Mouse (Mus musculus): Measurements from ENCODE around the gene Prg4. TPM values are rescaled to one million over a fixed set of nuclear protein-coding genes. Genes with fewer than 3 reads are reported as not detected.
A peak's percentile ranks its signal among the peaks of the same experiment; 100 is the strongest.

Gene Prg4
- 1.6 and 2.2 TPM in 2 replicates for polyA plus RNA-seq (2015; fragmentation: Nextera tagmentation; extraction: Ambion mirVana)

DNA sequence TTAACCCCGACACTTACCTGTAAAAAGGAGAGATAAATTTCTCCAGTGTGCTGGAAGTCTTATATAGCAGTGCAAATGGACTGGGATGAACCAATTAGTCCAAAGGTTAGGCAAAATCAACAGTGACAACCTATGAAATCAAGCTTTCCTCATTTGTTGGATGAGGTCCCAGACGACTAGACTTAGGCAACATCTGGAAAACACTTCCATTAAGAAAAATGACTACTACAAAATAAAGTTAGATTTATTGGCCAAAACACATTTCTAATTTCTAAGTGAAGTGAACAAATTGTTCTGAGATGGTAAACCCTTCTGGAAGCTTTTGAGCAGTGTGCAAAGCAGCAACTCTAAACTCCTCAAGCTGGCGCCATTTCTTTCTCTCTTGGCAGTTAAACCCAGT, at the start of gene Prg4:
TSS of gene Prg4 (minus strand) at position 34 of the 400 bp plus-strand sequence.
- 56% methylated on average over 3 of the region's 3 CpGs for WGBS
- Histone ChIP-seq H3K27ac (no peak within 1 kb of the TSS), H3K4me3 (no peak within 1 kb of the TSS), H3K4me2 (no peak within 1 kb of the TSS), H3K4me1 (no peaks in the 10 kb centered on the region), H3K9ac (no peak within 1 kb of the TSS), H3K27me3 (no peaks in the 10 kb centered on the region), H3K9me3 (no peaks in the 10 kb centered on the region), H3K36me3 (no peaks in the 10 kb centered on the region)
- no peak for ATAC-seq (ENCODE audit: insufficient number of reproducible peaks, low FRiP score, low TSS enrichment, low read depth)

DNA sequence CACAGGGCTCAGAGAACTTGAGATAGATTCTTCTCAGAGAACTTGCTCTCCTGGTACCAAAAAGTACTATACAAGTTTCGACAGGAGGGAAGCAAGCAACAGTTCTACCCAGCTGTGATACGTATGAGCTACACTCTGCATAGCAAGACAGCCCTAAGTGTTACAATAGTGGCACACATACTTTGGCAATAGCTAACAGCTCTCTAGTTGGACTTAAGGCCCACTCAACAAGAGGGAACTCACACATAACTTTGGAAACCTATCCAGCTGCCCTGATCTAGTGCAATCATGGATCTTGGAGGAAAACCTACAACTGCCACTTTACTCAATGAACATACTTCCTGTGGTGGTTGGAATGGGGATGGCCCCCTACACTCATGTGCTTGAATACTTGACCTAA, 47.1 kb upstream of the Prg4 start:
- Histone ChIP-seq H3K9ac (no peak overlapping the region), H3K9me3 (no peaks in the 10 kb centered on the region), H3K4me1 (no peaks in the 10 kb centered on the region), H3K4me3 (no peak overlapping the region), H3K36me3 (no peaks in the 10 kb centered on the region), H3K4me2 (no peak overlapping the region), H3K27me3 (no peaks in the 10 kb centered on the region), H3K27ac (no peak overlapping the region)
- 89% methylated on average over 2 of the region's 2 CpGs for WGBS
- no peak for ATAC-seq (ENCODE audit: insufficient number of reproducible peaks, low FRiP score, low TSS enrichment, low read depth)

DNA sequence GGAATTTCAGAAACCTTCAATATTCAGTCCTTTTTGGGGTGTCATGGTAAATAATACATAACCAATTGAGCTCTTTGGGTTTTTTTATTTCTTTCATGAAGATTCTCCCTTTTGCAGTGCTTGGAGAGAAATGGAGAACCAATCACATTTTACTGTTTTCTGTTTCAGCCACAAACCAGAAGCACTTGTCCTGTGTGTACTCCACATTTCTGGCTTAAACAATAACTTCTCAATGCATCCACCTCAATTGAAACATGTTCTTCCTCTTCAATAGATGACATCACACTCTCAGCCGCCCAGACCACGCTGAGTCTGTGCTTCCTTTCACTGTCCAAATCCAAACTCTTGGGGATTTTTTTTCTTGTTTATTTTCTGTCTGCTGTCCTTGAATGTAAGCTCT, 39.8 kb upstream of the Prg4 start:
- no peak overlapping the region for H3K4me2 ChIP-seq
- WGBS: 62% methylated on average over 2 of the region's 2 CpGs
- no peak overlapping the region for H3K9ac ChIP-seq
- no peak overlapping the region for H3K4me3 ChIP-seq
- no peaks in the 10 kb centered on the region for H3K27me3 ChIP-seq
- ATAC-seq (ENCODE audit: insufficient number of reproducible peaks, low FRiP score, low TSS enrichment, low read depth): no peak
- no peak overlapping the region for H3K27ac ChIP-seq
- H3K4me1 ChIP-seq: no peaks in the 10 kb centered on the region
- no peaks in the 10 kb centered on the region for H3K9me3 ChIP-seq
- H3K36me3 ChIP-seq: no peaks in the 10 kb centered on the region

DNA sequence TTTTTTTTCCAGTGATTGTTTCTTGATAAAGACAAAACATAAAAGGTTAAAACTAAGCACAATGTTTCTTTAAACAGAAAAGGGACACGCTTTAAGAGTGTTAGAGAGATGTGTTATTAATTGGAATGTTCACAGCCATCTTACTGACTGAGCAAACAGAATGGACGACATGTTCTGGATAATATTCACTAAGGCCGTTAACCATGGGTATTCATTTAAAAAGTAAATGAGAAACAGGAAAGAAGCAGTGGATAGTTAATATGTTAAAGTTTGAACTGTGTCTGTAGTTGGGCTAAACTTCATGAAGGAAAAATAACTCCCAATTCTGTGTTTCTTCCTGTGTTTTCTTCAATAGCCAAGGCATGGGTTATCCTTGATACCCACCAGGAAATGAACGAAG, 37.4 kb upstream of the Prg4 start:
- Histone ChIP-seq H3K4me2 (no peak overlapping the region), H3K9me3 (no peaks in the 10 kb centered on the region), H3K4me3 (no peak overlapping the region), H3K9ac (no peak overlapping the region), H3K36me3 (no peaks in the 10 kb centered on the region), H3K4me1 (no peaks in the 10 kb centered on the region), H3K27ac (no peak overlapping the region), H3K27me3 (no peaks in the 10 kb centered on the region)
- 76% methylated on average over 4 of the region's 4 CpGs for WGBS
- no peak for ATAC-seq (ENCODE audit: insufficient number of reproducible peaks, low FRiP score, low TSS enrichment, low read depth)

DNA sequence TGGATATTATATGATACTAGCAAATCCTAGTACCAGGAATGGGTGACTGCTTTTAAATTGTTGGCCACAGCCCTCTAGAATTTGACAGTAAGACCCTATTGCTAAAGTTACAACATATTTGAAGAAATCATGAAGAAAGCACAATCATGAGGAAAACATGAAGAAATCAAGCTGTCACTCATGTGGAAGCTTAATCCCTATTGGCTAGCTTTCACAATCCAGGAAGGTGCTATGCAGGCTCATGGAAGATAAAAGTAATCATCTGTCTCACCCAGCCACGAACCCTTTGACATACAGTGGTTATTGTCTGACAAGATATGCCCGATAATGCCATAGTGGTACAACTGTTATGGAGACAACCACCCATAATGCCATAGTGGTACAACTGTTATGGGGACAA, 32.2 kb upstream of the Prg4 start:
- H3K9ac ChIP-seq: no peak overlapping the region
- no peaks in the 10 kb centered on the region for H3K9me3 ChIP-seq
- H3K4me3 ChIP-seq: no peak overlapping the region
- no peak for ATAC-seq (ENCODE audit: insufficient number of reproducible peaks, low FRiP score, low TSS enrichment, low read depth)
- no peaks in the 10 kb centered on the region for H3K4me1 ChIP-seq
- H3K27ac ChIP-seq: no peak overlapping the region
- 79% methylated on average over 2 of the region's 2 CpGs for WGBS
- no peaks in the 10 kb centered on the region for H3K36me3 ChIP-seq
- no peaks in the 10 kb centered on the region for H3K27me3 ChIP-seq
- no peak overlapping the region for H3K4me2 ChIP-seq

DNA sequence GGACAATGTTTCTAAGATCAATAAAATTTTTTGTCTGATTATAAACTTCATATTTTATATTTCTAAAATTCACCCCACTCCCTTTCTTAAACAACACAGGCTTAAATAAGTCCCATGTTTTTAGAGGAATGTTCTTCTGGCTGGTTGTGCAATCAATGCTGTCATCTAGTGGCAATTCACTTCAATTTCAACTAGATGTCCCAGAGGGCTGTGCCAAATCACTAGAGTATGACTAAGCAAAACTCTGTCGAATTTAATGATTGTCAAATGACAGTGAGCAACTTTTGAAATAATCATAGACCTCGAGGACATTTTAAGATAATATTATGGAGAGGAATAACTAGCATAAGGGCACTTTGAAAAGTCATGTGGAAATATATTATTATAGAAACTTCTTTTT, 31.7 kb upstream of the Prg4 start:
- Histone ChIP-seq H3K9ac (no peak overlapping the region), H3K27ac (no peak overlapping the region), H3K36me3 (no peaks in the 10 kb centered on the region), H3K4me3 (no peak overlapping the region), H3K27me3 (no peaks in the 10 kb centered on the region), H3K4me2 (no peak overlapping the region), H3K9me3 (no peaks in the 10 kb centered on the region), H3K4me1 (no peaks in the 10 kb centered on the region)
- no peak for ATAC-seq (ENCODE audit: insufficient number of reproducible peaks, low FRiP score, low TSS enrichment, low read depth)
- 53% methylated on average over 2 of the region's 2 CpGs for WGBS

DNA sequence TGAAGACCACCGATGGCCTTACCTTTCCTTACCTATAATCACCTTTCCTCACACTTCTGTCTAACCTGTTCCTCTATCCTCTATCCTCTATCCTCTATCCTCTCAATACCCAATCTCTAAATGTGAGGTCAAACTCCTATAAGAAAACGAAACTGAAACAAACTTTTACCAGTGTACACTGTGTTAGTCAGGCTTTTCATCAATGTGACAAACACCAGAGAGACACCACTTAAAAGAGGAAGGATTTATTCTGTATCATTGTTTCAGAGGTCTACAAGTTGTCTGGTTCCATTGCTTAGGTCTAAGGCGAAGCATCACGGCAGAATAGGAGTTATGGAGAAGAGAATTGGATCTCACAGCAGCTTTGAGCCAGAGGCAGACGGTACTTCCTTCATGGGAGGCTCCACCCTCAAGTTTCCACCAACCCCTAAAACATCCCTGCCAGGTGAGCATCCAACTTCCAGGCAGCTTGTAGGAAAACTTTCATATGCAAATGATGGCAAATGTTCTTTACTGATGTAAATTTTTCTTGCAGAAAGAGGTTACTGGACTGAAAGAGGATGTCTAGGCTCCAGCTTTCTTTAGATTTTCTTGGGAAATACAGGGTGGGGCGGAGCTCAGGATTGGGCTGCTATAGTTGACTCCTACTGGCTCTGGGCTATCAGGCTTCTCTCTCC, 30.8 kb upstream of the Prg4 start:
- Histone ChIP-seq H3K4me1 (no peaks in the 10 kb centered on the region), H3K4me3 (no peak overlapping the region), H3K27ac (no peak overlapping the region), H3K9ac (no peak overlapping the region), H3K4me2 (no peak overlapping the region), H3K36me3 (no peaks in the 10 kb centered on the region), H3K9me3 (no peaks in the 10 kb centered on the region), H3K27me3 (no peaks in the 10 kb centered on the region)
- 74% methylated on average over 6 of the region's 6 CpGs for WGBS
- no peak for ATAC-seq (ENCODE audit: insufficient number of reproducible peaks, low FRiP score, low TSS enrichment, low read depth)

DNA sequence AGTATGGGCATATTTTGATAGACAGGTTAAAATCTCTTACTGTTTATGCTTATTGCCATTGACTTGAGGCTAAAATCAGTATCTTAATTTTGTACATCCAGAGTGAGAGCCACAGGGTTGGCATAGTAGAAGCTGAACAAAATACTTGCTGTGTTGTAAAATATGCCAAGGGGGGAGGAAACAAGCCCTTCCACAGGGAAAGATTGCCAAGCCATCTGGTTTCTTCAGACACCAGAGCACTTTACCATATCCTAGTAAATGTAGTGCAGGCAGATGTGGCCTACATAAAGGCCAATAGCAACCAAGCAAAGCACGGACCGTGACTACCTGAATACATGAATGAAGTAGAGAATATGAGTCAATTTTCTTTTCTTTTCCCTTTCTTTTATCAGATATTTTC, 23.2 kb upstream of the Prg4 start:
- Histone ChIP-seq H3K4me3 (no peak overlapping the region), H3K36me3 (no peaks in the 10 kb centered on the region), H3K9me3 (no peaks in the 10 kb centered on the region), H3K27me3 (no peaks in the 10 kb centered on the region), H3K9ac (no peak overlapping the region), H3K4me1 (peaks cover 5% of the 10 kb centered on the region; the same call in 1 of the 2 replicates), H3K27ac (no peak overlapping the region), H3K4me2 (no peak overlapping the region)
- ATAC-seq (ENCODE audit: insufficient number of reproducible peaks, low FRiP score, low TSS enrichment, low read depth): no peak
- 43% methylated on average over 2 of the region's 2 CpGs for WGBS

DNA sequence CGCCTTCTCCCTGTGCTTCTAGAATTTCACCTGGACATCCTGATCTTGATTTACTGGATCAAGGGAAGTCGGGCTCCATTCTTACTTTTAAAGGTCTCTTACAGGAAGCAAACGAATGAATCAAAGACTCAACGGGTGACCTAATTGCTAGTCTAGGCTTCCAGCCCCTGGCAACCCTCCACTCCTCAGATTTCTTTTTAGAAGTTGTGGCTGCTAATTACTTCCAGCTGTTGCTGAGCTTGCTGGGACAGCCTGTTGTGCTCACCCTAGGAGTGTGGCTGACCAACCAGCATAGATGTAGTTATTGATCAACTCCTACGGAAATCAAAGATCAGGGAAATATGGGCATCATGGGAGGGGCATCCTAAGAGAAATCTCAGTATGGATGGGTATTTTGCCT, 14.7 kb upstream of the Prg4 start:
- peaks cover 2% of the 10 kb centered on the region; the same call in 1 of the 2 replicates for H3K4me1 ChIP-seq
- no peaks in the 10 kb centered on the region for H3K27me3 ChIP-seq
- H3K9me3 ChIP-seq: no peaks in the 10 kb centered on the region
- ATAC-seq (ENCODE audit: insufficient number of reproducible peaks, low FRiP score, low TSS enrichment, low read depth): peak; percentile 75; the same call in 1 of the 2 replicates
- no peak overlapping the region for H3K4me2 ChIP-seq
- H3K27ac ChIP-seq: no peak overlapping the region
- H3K36me3 ChIP-seq: no peaks in the 10 kb centered on the region
- 15% methylated on average over 5 of the region's 5 CpGs for WGBS
- H3K4me3 ChIP-seq: no peak overlapping the region
- no peak overlapping the region for H3K9ac ChIP-seq

DNA sequence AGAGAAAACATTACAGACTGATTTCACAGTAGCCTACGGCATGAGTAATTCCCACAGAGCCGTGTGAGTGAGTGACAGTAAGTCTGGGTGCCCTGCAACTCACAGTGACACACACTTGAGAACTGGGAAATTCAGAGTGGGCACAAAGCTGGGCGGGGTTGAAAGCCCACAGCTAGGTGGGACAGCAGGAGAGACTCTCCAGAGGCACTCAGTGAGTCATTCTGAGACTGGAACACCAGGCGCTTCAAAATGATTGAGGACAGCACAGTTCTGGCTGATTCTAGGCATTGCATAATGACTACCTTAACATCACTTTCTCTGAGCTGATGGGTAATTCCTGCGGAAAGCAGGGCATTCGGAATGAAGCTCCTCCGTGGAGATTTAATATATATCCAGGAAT, 6.6 kb upstream of the Prg4 start:
- WGBS: 72% methylated on average over 7 of the region's 7 CpGs
- Histone ChIP-seq H3K4me3 (no peak overlapping the region), H3K4me2 (no peak overlapping the region), H3K27ac (no peak overlapping the region), H3K27me3 (no peaks in the 10 kb centered on the region), H3K9me3 (no peaks in the 10 kb centered on the region), H3K36me3 (no peaks in the 10 kb centered on the region), H3K9ac (no peak overlapping the region), H3K4me1 (no peaks in the 10 kb centered on the region)
- no peak for ATAC-seq (ENCODE audit: insufficient number of reproducible peaks, low FRiP score, low TSS enrichment, low read depth)

DNA sequence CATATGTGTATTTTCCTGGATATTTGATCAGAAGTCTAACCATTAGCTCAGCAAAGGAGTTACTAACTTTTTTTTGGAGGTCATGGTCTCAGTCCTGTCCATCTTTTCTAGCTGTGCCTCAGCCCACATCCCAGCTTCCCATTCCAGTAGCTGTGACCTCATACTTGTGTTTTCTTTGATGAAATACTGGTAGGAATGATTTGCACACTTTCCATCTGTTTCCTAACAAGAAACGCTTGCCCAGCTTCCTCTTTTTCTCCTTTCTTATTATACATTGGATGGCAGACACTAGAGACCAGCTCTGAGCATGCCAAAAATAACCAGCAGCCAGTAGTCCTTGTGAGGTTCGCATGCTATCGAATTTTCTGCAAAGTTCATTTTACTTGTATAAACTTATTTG, 4.0 kb upstream of the Prg4 start:
- no peaks in the 10 kb centered on the region for H3K4me1 ChIP-seq
- H3K36me3 ChIP-seq: no peaks in the 10 kb centered on the region
- 67% methylated on average over 3 of the region's 3 CpGs for WGBS
- H3K27me3 ChIP-seq: no peaks in the 10 kb centered on the region
- H3K9me3 ChIP-seq: no peaks in the 10 kb centered on the region
- ATAC-seq (ENCODE audit: insufficient number of reproducible peaks, low FRiP score, low TSS enrichment, low read depth): no peak
- H3K27ac ChIP-seq: no peak overlapping the region
- H3K4me2 ChIP-seq: no peak overlapping the region
- no peak overlapping the region for H3K9ac ChIP-seq
- no peak overlapping the region for H3K4me3 ChIP-seq

DNA sequence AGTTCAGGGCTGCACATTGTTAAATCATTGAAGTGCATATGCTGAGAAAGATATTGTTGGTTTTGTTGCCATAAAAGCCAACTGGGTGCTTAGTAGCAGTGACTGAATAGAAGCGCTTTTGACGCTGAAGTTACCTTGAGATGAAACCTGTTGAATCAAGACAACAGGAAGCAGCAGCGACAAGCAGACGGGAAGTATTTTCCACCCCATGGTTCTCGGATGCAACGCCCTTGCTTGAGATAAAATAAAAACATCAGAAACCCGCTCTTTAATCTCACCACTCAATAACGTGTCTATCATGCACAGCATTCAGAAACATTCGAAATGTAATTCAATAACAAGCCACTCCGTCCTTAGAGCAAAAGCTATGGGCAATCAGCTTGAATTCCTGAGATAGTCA, 601 bp downstream of the Prg4 start:
- Histone ChIP-seq H3K4me3 (no peak overlapping the region), H3K9ac (no peak overlapping the region), H3K9me3 (no peaks in the 10 kb centered on the region), H3K36me3 (no peaks in the 10 kb centered on the region), H3K27ac (no peak overlapping the region), H3K4me1 (no peaks in the 10 kb centered on the region), H3K4me2 (no peak overlapping the region), H3K27me3 (no peaks in the 10 kb centered on the region)
- no peak for ATAC-seq (ENCODE audit: insufficient number of reproducible peaks, low FRiP score, low TSS enrichment, low read depth)
- 80% methylated on average over 10 of the region's 10 CpGs for whole genome bisulfite sequencing

DNA sequence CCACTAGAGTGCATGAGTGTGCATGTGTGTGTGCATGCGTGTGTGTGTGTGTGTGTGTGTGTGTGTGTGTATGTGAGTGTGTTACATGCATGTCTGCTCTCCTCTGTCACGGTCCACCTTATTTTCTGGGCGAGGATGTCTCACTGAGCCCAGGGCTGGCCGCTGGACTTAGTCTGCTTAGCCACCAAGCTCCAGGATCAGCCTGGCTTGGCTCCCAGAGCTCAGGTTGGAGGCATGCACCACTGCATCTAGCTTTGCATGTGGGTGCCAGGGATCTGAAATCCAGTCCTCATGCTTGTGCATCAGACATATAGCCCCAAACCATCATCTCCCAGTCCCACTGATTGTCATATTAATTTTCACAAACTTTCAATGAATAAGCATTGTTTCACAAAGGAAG, 2.3 kb downstream of the Prg4 start:
- Histone ChIP-seq H3K4me1 (no peaks in the 10 kb centered on the region), H3K36me3 (no peaks in the 10 kb centered on the region), H3K9me3 (no peaks in the 10 kb centered on the region), H3K4me3 (no peak overlapping the region), H3K27me3 (no peaks in the 10 kb centered on the region), H3K4me2 (no peak overlapping the region), H3K27ac (no peak overlapping the region), H3K9ac (no peak overlapping the region)
- 90% methylated on average over 4 of the region's 4 CpGs for WGBS
- no peak for ATAC-seq (ENCODE audit: insufficient number of reproducible peaks, low FRiP score, low TSS enrichment, low read depth)
